Mouse (Mus musculus): ENCODE results near the gene Rilpl1. TPM values are rescaled to one million over a fixed set of nuclear protein-coding genes. Genes with fewer than 3 reads are reported as not detected.
A peak's percentile ranks its signal among the peaks of the same experiment; 100 is the strongest.

Rilpl1 gene
- polyA plus RNA-seq, 1 experiment: 22.7 TPM

DNA sequence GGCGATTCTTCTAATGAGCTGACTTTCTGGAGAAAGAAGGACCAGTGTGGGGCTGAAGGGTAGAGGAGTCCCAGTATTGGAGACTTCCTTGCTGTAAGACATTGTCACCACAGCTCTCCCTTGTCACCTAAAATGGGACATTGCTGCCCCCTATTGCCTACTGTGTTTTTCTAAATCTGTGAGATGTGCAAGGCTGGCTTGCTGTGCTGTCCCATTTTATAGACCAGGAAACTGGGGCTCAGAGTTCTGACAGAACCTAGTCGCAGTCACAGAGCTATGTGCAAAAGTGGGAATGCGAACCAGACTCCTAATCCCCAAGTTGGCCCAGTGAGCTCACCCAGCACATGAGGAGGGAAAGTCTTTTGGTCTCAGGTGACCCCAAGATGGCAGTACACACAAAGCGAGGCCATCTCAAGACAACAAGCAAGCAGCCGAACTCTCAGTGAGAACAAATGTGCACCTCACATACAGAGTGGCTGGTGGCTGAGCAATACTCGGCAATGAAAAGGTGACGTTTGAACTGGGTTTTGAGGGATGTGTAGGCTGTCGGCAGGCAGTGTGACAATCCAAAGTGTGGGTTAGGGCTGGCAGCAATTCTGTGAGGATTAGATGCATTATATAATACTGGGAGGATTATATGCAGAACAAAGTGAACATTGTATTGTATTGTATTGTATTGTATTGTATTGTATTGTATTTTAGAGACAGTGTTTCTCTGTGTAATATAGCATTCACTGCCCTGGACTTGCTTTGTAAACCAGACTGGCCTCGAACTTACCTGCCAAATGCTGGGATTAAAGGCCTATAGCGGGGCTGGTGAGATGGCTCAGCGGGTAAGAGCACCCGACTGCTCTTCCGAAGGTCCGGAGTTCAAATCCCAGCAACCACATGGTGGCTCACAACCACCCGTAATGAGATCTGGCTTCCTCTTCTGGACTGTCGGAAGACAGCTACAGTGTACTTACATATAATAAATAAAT, 7.9 kb upstream of the Rilpl1 start:
- Histone ChIP-seq H3K27ac (ENCODE audit: insufficient read depth, low read length) (no peak overlapping the region), H3K4me1 (ENCODE audit: control insufficient read depth, insufficient read depth, low read length) (no peaks in the 10 kb centered on the region; the same call in 1 of the 2 replicates), H3K4me3 (replicated peaks; ENCODE audit: insufficient read depth, low read depth, low read length) (no peak overlapping the region), H3K27me3 (ENCODE audit: control insufficient read depth, insufficient read depth, low read length) (no peaks in the 10 kb centered on the region)
- DNase-seq: peak; percentile 43 to 61
- TF ChIP-seq CTCF (IDR thresholded peaks at IDR 0.05; ENCODE audit: borderline replicate concordance, insufficient read depth, low read depth, low read length): peak; percentile 59
- no peak for TF ChIP-seq POLR2A (IDR thresholded peaks at IDR 0.05; ENCODE audit: borderline replicate concordance, insufficient read depth, low read length)
- WGBS: 78% methylated on average over 16 of the region's 16 CpGs

GRCm38 (mm10) chr5:124536776-124537175, 5.6 kb upstream of the Rilpl1 start:
- no peaks in the 10 kb centered on the region for H3K4me1 ChIP-seq (ENCODE audit: control insufficient read depth, insufficient read depth, low read length)
- WGBS: 5% methylated on average over 17 of the region's 17 CpGs
- no peaks in the 10 kb centered on the region for H3K27me3 ChIP-seq (ENCODE audit: control insufficient read depth, insufficient read depth, low read length)
- no peak for TF ChIP-seq POLR2A (IDR thresholded peaks at IDR 0.05; ENCODE audit: borderline replicate concordance, insufficient read depth, low read length)
- no peak for TF ChIP-seq CTCF (IDR thresholded peaks at IDR 0.05; ENCODE audit: borderline replicate concordance, insufficient read depth, low read depth, low read length)
- peak; percentile 46 for DNase-seq
- no peak overlapping the region for H3K27ac ChIP-seq (ENCODE audit: insufficient read depth, low read length)
- H3K4me3 ChIP-seq (replicated peaks; ENCODE audit: insufficient read depth, low read depth, low read length): no peak overlapping the region

DNA sequence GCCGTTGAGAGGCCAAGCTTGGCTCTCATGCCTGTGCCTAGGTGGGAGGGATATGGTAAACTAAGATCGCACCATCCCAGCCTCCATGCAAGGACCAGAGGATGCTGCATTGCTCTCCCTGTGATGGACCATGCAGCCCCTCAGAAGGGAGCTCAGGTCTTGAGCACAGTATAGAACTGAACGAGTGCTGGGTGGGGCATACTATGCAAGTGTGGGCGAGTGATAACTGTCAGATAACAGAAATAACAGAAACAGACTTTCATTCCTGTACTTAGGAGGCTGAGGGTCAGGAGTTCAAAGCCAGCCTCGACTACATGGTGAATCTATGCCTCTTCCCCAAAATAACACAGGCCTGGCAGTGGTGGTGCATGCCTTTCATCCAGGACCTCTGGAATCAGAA, 3.8 kb upstream of the Rilpl1 start:
- no peak for TF ChIP-seq CTCF (IDR thresholded peaks at IDR 0.05; ENCODE audit: borderline replicate concordance, insufficient read depth, low read depth, low read length)
- no peak for TF ChIP-seq POLR2A (IDR thresholded peaks at IDR 0.05; ENCODE audit: borderline replicate concordance, insufficient read depth, low read length)
- no peaks in the 10 kb centered on the region for H3K27me3 ChIP-seq (ENCODE audit: control insufficient read depth, insufficient read depth, low read length)
- H3K4me1 ChIP-seq (ENCODE audit: control insufficient read depth, insufficient read depth, low read length): no peaks in the 10 kb centered on the region
- no peak overlapping the region for H3K27ac ChIP-seq (ENCODE audit: insufficient read depth, low read length)
- no peak overlapping the region for H3K4me3 ChIP-seq (replicated peaks; ENCODE audit: insufficient read depth, low read depth, low read length)
- WGBS: 63% methylated on average over 5 of the region's 5 CpGs
- no peak for DNase-seq

- Histone ChIP-seq H3K27ac (ENCODE audit: insufficient read depth, low read length) (no peak overlapping the region), H3K4me3 (replicated peaks; ENCODE audit: insufficient read depth, low read depth, low read length) (no peak overlapping the region), H3K27me3 (ENCODE audit: control insufficient read depth, insufficient read depth, low read length) (no peaks in the 10 kb centered on the region), H3K4me1 (ENCODE audit: control insufficient read depth, insufficient read depth, low read length) (no peaks in the 10 kb centered on the region)
- TF ChIP-seq CTCF (IDR thresholded peaks at IDR 0.05; ENCODE audit: borderline replicate concordance, insufficient read depth, low read depth, low read length) (no peak), POLR2A (IDR thresholded peaks at IDR 0.05; ENCODE audit: borderline replicate concordance, insufficient read depth, low read length) (no peak)
- WGBS: 73% methylated on average over 7 of the region's 7 CpGs
- DNase-seq: no peak
Observed at GRCm38 (mm10) chr5:124532451-124532850, 1.3 kb upstream of the Rilpl1 start.

DNA sequence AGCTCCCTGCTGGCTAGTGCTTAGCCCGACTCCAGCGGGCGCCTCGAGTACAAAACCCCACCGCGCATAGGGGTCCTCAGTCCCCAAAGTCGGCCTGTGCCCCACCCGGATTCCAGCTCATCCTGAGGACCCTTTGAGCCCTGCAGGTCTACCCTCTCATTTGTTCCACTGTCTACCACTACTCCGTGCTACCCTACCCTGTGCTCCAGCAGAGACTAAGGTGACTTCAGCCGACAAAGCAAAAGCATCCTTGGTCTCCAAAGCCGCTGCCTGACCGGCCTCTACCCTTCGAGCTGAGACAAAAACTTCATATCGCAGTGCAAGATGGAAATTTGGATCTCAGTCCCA, 366 bp upstream of the Rilpl1 start:
- no peak for TF ChIP-seq CTCF (IDR thresholded peaks at IDR 0.05; ENCODE audit: borderline replicate concordance, insufficient read depth, low read depth, low read length)
- TF ChIP-seq POLR2A (IDR thresholded peaks at IDR 0.05; ENCODE audit: borderline replicate concordance, insufficient read depth, low read length): no peak
- DNase-seq: peak in 1 of 2 experiments; percentile 32
- 10% methylated on average over 14 of the region's 14 CpGs for WGBS

GRCm38 (mm10) chr5:124529697-124530096, 1.5 kb downstream of the Rilpl1 start:
- H3K4me1 ChIP-seq (ENCODE audit: control insufficient read depth, insufficient read depth, low read length): no peaks in the 10 kb centered on the region
- no peak overlapping the region for H3K27ac ChIP-seq (ENCODE audit: insufficient read depth, low read length)
- DNase-seq: no peak
- H3K27me3 ChIP-seq (ENCODE audit: control insufficient read depth, insufficient read depth, low read length): no peaks in the 10 kb centered on the region
- no peak overlapping the region for H3K4me3 ChIP-seq (replicated peaks; ENCODE audit: insufficient read depth, low read depth, low read length)
- no peak for TF ChIP-seq CTCF (IDR thresholded peaks at IDR 0.05; ENCODE audit: borderline replicate concordance, insufficient read depth, low read depth, low read length)
- no peak for TF ChIP-seq POLR2A (IDR thresholded peaks at IDR 0.05; ENCODE audit: borderline replicate concordance, insufficient read depth, low read length)
- WGBS: 65% methylated on average over 8 of the region's 8 CpGs

More for the DNA sequence above, 366 bp upstream of the Rilpl1 start:
- no peaks in the 10 kb centered on the region for H3K27me3 ChIP-seq (ENCODE audit: control insufficient read depth, insufficient read depth, low read length)
- peak overlapping the region; percentile 68 for H3K4me3 ChIP-seq (replicated peaks; ENCODE audit: insufficient read depth, low read depth, low read length)
- no peaks in the 10 kb centered on the region for H3K4me1 ChIP-seq (ENCODE audit: control insufficient read depth, insufficient read depth, low read length)
- no peak overlapping the region for H3K27ac ChIP-seq (ENCODE audit: insufficient read depth, low read length)

DNA sequence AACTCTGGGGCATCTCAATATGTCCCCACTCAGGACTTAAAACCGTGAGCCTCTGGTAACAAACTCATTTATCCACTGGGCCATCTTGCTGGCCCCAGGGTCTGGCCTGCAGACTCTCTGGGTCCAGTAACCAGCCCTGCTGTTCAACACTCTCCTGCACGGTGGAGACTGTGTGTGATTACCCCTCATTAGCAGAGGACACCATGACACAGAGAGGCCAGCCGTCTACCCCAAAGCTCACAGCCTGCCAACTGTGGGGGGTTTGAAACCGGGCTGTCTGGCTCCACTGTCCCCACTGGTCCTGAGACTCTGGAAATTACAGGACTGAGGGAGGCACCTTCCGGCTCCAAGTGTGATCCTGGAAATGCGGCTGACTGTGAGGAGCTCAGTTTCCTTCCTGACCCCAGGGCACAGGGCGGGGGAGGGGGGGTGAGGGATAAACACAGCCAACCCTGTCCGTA, 2.0 kb downstream of the Rilpl1 start:
- no peak overlapping the region for H3K27ac ChIP-seq (ENCODE audit: insufficient read depth, low read length)
- no peak for DNase-seq
- 45% methylated on average over 8 of the region's 8 CpGs for WGBS
- no peaks in the 10 kb centered on the region for H3K27me3 ChIP-seq (ENCODE audit: control insufficient read depth, insufficient read depth, low read length)
- H3K4me3 ChIP-seq (replicated peaks; ENCODE audit: insufficient read depth, low read depth, low read length): no peak overlapping the region
- no peak for TF ChIP-seq POLR2A (IDR thresholded peaks at IDR 0.05; ENCODE audit: borderline replicate concordance, insufficient read depth, low read length)
- TF ChIP-seq CTCF (IDR thresholded peaks at IDR 0.05; ENCODE audit: borderline replicate concordance, insufficient read depth, low read depth, low read length): no peak
- H3K4me1 ChIP-seq (ENCODE audit: control insufficient read depth, insufficient read depth, low read length): no peaks in the 10 kb centered on the region

DNA sequence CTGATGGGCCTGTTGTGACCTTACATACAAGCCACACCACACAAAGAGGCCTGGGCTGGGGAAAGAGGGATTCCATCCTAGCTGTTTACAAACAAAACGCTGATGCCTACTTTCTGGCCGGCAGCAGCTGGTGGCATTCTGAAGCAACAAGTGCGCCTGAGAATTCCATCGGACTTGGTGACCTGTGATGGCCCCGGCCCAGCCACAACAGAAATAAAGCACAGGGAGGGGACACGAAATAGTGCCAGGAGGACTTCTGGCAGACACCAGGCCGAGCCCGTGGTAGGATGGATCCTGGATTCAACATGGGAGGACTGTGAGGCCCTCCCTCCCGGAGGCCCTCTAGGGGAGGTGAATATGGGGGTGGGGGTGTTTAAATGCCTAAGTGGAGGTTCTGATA, 2.4 kb downstream of the Rilpl1 start:
- Histone ChIP-seq H3K4me1 (ENCODE audit: control insufficient read depth, insufficient read depth, low read length) (no peaks in the 10 kb centered on the region), H3K27ac (ENCODE audit: insufficient read depth, low read length) (no peak overlapping the region), H3K4me3 (replicated peaks; ENCODE audit: insufficient read depth, low read depth, low read length) (no peak overlapping the region), H3K27me3 (ENCODE audit: control insufficient read depth, insufficient read depth, low read length) (no peaks in the 10 kb centered on the region)
- DNase-seq: no peak
- no peak for TF ChIP-seq CTCF (IDR thresholded peaks at IDR 0.05; ENCODE audit: borderline replicate concordance, insufficient read depth, low read depth, low read length)
- no peak for TF ChIP-seq POLR2A (IDR thresholded peaks at IDR 0.05; ENCODE audit: borderline replicate concordance, insufficient read depth, low read length)
- WGBS: 33% methylated on average over 9 of the region's 9 CpGs
